Mouse (Mus musculus): ENCODE measurements around the gene Efna2. TPM values are rescaled to one million over a fixed set of nuclear protein-coding genes. Genes with fewer than 3 reads are reported as not detected.
A peak's percentile ranks its signal among the peaks of the same experiment; 100 is the strongest.

The Efna2 gene
- 1 to 10 TPM in 3 of 4 experiments, under 1 TPM in 1; 0.78 to 1.2 (median 1.1) TPM for total RNA-seq (2022)

GRCm38 (mm10) chr10:80179068-80180051 lies at the start of gene Efna2:
Gene Efna2, plus strand, starts transcription at chr10:80179482.
- DNase-seq (ENCODE audit: low spot score) = no peak

GRCm38 (mm10) chr10:80129846-80130245 lies 49.4 kb upstream of the Efna2 start:
- DNase-seq (ENCODE audit: low spot score) = no peak

GRCm38 (mm10) chr10:80130403-80131031 lies 48.8 kb upstream of the Efna2 start:
- DNase-seq (ENCODE audit: low spot score) = no peak

- DNase-seq (ENCODE audit: low spot score) = no peak
Observed at GRCm38 (mm10) chr10:80131316-80131951, 47.8 kb upstream of the Efna2 start.

- no peak for DNase-seq (ENCODE audit: low spot score)
Observed at GRCm38 (mm10) chr10:80131952-80132350, 47.3 kb upstream of the Efna2 start.

GRCm38 (mm10) chr10:80133226-80133849 lies 45.9 kb upstream of the Efna2 start:
- DNase-seq (ENCODE audit: low spot score) = no peak

- no peak for DNase-seq (ENCODE audit: low spot score)
Observed at GRCm38 (mm10) chr10:80134421-80134820, 44.9 kb upstream of the Efna2 start.

- DNase-seq (ENCODE audit: low spot score) = no peak
Observed at GRCm38 (mm10) chr10:80135161-80135560, 44.1 kb upstream of the Efna2 start.

GRCm38 (mm10) chr10:80135641-80136040 lies 43.6 kb upstream of the Efna2 start:
- no peak for DNase-seq (ENCODE audit: low spot score)

- DNase-seq (ENCODE audit: low spot score) = no peak
Observed at GRCm38 (mm10) chr10:80136179-80136951, 42.9 kb upstream of the Efna2 start.

GRCm38 (mm10) chr10:80136952-80137625 lies 42.2 kb upstream of the Efna2 start:
- DNase-seq (ENCODE audit: low spot score) = no peak

GRCm38 (mm10) chr10:80137626-80138552 lies 41.4 kb upstream of the Efna2 start:
- no peak for DNase-seq (ENCODE audit: low spot score)

- no peak for DNase-seq (ENCODE audit: low spot score)
Observed at GRCm38 (mm10) chr10:80138553-80139438, 40.5 kb upstream of the Efna2 start, which contains the start of gene Atp5d. Gene Atp5d, plus strand, starts transcription at chr10:80138632.

GRCm38 (mm10) chr10:80139439-80139775 lies 39.9 kb upstream of the Efna2 start:
- DNase-seq (ENCODE audit: low spot score) = no peak

- DNase-seq (ENCODE audit: low spot score) = no peak
Observed at GRCm38 (mm10) chr10:80139975-80140665, 39.2 kb upstream of the Efna2 start.

- no peak for DNase-seq (ENCODE audit: low spot score)
Observed at GRCm38 (mm10) chr10:80140666-80141035, 38.6 kb upstream of the Efna2 start, which contains the start of gene Cbarp. Gene Cbarp, minus strand, starts transcription at chr10:80140835.

- DNase-seq (ENCODE audit: low spot score) = peak; percentile 94
Observed at GRCm38 (mm10) chr10:80141243-80141642, 38.0 kb upstream of the Efna2 start.

All from heart, adult 8-10 months (tissue).